Mouse (Mus musculus) Patski (cell line): ENCODE data around the gene Slco4a1. TPM values are rescaled to one million over a fixed set of nuclear protein-coding genes. Genes with fewer than 3 reads are reported as not detected.

Experiments used
- ATAC-seq: fragments of 100-300 bp; one replicate; pipeline ENCODE4 v1.8.0; 2021
- CTCF ChIA-PET: fragments of 350-600 bp; sonication (Branson Sonifier 250); formaldehyde crosslinking; loops from one replicate; lab custom pipeline; 2022; ENCODE audit warnings: inconsistent platforms; lab: Charles Lee
- POLR2A ChIA-PET: fragments of 350-600 bp; sonication (Branson Sonifier 250); formaldehyde crosslinking; loops from one replicate; lab custom pipeline; 2022; ENCODE audit warnings: antibody characterized with exemption, inconsistent platforms; lab: Charles Lee
- DNase-seq: peaks from one replicate; pipeline ENCODE4 v3.0.0-alpha.2; 2011; ENCODE audit warnings: low read depth, low spot score
- H3K27me3 ChIP-seq: fragments of 371-371 bp; one replicate; pipeline ENCODE4 v1.5.1; 2021
- CTCF ChIP-seq: fragments of 100-300 bp; IDR thresholded peaks from one replicate; pipeline ENCODE4 v1.5.1; 2021
- in situ Hi-C: fragments of 300-500 bp; cut with MboI; formaldehyde crosslinking; loops from 3 replicates; pipeline ENCODE4 v1.11.1; 2018; ENCODE audit warnings: low pct_unique_long_range_greater_than_20kb, mixed read lengths
- polyA plus RNA-seq: library from polyadenylated mRNA; unstranded; gene quantifications from one replicate; pipeline ENCODE4 v1.2.3, GENCODE M21; 2021

Gene Slco4a1
- polyA plus RNA-seq, 1 experiment from 2014 or later = 89.8 TPM

DNA sequence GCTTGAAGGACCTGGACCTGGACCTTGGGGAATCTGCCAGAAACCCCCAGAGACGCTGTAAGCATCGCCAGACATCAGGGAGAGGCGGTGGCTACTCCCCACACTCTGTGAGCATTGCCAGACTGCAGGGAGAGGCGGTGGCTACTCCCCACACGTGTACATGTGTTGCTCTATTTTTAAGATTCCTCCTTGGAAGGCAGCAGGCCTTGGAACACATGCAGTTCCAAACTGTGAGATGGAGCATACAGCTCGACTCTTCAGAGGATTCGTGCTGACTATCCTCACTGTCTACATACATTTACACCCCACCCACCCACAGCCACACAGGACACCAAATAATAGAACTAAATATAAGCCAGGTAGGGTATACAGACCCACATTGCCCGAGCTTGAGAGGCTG, 39.9 kb downstream of the Slco4a1 start:
- ChIA-PET CTCF (interaction anchor here (1.2 kb wide), 1 partner anchor 24 kb away, joined by 4 read pairs; no protein-coding TSS in a partner anchor), POLR2A (no interaction called here)
- DNase-seq (no peak), ATAC-seq (no peak)
- in situ Hi-C loops = loop anchor here (10.0 kb wide), 1 partner anchor 269 kb away; no protein-coding TSS in a partner anchor
- TF ChIP-seq CTCF = no peak
- peaks cover 45% of the 10 kb centered on the region for H3K27me3 ChIP-seq

DNA sequence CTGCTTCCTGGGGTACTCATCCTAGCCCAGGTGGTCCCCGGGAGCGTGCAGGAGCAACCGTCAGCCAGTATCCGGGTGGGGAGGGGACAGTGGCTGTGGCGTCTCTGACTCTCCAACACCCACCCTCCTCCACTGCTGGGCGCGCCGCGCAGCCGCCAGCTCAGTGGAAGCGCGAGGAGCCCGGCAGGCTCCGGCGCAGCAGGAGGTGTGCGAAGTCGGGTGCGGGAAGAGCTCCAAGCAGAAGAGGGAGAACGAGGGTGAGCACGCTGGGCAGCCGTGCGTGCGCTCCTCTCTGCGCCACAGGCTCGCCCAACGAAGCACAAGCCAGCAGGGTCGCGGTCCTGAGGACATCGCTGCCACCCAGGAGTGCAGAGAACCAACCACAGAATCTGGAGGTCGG, 43.7 kb downstream of the Slco4a1 start, which contains the start of gene Ntsr1:
Gene Ntsr1, plus strand, starts transcription at position 236 of the 400 bp plus-strand sequence.
- in situ Hi-C loops = loop anchor here (10.0 kb wide), 1 partner anchor 265 kb away; no protein-coding TSS in a partner anchor
- DNase-seq = no peak
- peaks cover 39% of the 10 kb centered on the region for H3K27me3 ChIP-seq
- no peak for ATAC-seq
- no peak for TF ChIP-seq CTCF
- POLR2A ChIA-PET = interaction anchor here (0.9 kb wide), 1 partner anchor 10 kb away, joined by 3 read pairs; no protein-coding TSS in a partner anchor
- CTCF ChIA-PET = no interaction called here

DNA sequence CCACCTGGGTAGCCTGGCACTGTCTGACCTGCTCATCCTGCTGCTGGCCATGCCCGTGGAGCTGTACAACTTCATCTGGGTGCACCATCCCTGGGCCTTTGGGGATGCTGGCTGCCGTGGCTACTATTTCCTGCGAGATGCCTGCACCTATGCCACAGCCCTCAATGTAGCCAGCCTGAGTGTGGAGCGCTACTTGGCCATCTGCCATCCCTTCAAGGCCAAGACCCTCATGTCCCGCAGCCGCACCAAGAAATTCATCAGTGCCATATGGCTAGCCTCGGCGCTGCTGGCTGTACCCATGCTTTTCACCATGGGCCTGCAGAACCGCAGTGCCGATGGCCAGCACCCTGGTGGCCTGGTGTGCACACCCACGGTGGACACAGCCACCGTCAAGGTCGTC, 44.7 kb downstream of the Slco4a1 start:
- ChIA-PET CTCF (no interaction called here), POLR2A (no interaction called here)
- no peak for ATAC-seq
- DNase-seq = no peak
- in situ Hi-C loops = no loop called here
- H3K27me3 ChIP-seq = peaks cover 39% of the 10 kb centered on the region
- TF ChIP-seq CTCF = no peak

DNA sequence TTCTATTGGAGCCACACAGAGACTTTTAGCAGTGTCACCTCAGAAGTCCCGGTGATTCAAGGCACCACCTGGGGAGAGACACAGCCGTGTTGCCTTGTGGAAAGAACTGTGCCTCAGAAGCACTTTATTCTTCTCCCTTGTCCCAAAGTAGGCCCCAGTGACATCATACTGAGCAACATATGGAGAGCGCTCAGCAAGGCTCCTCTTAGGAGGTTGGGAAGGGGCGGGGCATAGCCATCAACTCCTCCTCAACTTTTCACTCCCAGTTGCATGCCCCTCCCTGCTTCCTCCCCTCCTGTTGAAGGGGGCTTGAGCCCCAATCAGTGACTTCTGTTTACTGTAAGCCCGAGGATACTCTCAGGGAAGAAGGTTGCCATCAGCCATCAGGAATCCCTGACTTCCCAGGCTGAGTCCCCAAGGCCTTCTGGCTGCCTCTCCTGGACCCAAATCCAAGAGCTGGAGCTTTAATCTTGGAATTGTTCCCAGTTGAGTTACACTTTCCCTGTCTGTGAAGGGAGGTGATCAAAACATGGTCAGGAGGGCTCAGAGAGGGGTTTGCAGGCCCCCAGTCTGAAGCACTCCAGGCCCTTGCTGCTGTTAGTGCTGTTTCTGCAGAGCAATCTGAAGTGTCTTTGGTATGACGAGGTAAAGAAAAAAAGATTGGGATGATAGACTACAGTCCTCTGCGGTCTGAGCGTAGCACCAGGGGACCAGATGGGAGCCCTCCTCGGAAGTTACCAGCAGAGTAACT, 45.3 kb downstream of the Slco4a1 start:
- TF ChIP-seq CTCF = no peak
- in situ Hi-C loops = no loop called here
- DNase-seq = no peak
- peaks cover 46% of the 10 kb centered on the region for H3K27me3 ChIP-seq
- no peak for ATAC-seq
- CTCF ChIA-PET = no interaction called here
- POLR2A ChIA-PET = no interaction called here

DNA sequence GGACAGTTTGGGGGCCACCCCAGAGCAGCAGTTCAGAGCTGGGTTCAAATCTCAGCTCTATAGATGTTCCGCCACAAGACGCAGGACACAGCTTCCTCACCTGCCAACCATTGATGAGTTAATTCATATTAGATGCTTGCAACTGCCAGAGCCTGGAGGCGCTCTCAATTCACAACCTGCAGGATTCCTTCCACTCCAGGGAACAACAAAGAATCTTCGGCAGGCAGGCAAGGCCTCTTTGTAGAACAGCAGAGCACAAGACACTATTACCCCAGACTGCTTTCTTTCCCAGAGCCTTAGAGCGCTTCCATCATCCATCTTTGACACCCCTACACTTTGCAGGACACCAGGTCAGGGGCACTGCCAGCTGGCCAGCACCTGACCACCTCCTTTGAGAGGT, 50.2 kb downstream of the Slco4a1 start:
- H3K27me3 ChIP-seq = peaks cover 27% of the 10 kb centered on the region
- in situ Hi-C loops = no loop called here
- TF ChIP-seq CTCF = no peak
- POLR2A ChIA-PET = no interaction called here
- CTCF ChIA-PET = no interaction called here
- ATAC-seq (no peak), DNase-seq (no peak)

DNA sequence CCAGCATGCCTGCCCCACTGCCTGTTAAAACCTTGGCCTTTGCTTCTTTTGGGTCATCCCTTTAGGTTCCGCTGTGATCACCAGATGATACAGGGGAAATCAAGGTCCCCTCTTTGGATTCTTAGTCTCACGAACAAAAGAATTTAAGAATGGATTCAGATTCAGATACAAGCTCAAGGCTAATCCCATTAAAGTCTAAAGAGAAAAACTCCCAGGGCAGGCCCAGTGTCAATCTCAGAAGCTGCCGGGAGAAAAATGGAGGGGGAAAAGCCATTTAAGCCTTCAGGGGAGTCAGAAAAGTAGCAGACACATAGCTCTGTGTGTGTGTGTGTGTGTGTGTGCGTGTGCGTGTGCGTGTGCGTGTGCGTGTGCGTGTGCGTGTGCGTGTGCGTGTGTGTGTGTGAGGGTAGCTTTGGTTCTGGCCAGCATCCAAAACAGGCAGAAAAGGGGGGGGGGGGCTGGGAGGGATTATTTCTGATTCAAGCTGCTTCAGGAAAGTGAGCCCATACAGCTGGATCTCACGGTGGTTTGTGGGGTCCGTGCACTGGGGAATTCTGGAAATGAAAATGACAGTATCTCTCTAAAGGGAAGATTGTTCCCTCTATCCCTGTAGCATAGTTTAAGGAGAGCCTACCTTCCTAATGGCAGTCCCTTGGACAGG, 52.5 kb downstream of the Slco4a1 start:
- TF ChIP-seq CTCF = no peak
- POLR2A ChIA-PET = no interaction called here
- in situ Hi-C loops = no loop called here
- no peak for ATAC-seq
- CTCF ChIA-PET = no interaction called here
- DNase-seq = no peak
- peaks cover 30% of the 10 kb centered on the region for H3K27me3 ChIP-seq

DNA sequence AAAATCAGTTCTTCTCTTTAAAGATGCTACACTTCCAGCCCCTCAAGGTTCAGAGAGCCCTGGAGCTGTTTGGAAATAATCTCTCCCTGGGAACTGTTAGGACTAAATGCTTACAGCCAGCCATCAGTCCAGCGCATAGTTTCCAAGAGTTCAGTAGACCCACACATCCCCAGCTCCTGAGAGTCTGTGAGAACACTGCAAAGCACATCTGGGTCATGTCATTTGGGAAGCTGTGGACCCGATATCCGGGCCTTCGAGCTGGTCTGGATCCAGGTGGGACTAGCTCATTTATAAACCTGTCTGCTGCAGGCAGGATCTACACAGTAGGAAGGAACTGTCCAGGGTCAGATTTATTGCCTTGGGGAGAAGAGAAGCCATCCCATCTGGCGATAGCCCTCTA, 54.8 kb downstream of the Slco4a1 start:
- ChIA-PET POLR2A (no interaction called here), CTCF (interaction anchor here (0.8 to 1.3 kb wide), 3 partner anchors 8 to 235 kb away, joined by 3 read pairs; no protein-coding TSS in a partner anchor)
- no peak for DNase-seq
- ATAC-seq = no peak
- in situ Hi-C loops = no loop called here
- H3K27me3 ChIP-seq = peaks cover 23% of the 10 kb centered on the region
- no peak for TF ChIP-seq CTCF

DNA sequence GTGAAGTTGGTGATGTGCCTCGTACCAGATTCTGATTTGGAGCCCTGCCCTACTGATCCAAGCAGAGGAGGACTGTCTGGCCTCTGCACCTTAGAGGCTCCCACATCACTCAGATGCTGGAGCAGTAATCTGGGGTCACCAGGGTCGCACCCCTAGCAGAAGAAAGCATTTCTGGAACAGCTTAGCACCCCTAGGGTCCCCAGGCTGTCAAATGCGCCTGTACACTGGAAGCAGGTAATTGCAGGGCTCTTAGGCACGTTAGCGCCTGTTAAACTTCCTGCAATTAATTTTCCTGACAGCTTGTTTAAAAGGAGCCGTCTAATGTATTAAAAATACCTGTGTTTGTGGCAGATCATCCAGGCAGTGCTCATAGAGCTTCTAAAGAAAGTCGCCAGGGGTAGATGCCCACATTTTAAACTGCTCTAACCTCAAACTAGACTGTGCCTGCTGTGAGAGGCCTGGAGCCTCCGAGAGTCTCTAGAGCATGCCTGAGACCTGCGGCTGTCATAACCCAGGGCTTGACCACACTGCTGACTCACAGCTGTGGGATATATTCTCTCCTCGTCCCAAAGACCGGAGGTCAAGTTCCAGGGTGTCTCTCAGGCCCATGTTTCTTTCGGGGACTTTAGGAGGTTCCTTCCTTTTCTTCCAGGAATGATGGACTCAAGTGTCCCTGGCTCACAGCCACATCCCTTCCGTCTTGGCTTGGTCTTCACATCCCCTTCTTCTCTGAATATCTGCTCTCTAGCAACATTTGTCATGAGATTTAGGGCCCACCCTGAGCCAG, 56.0 kb downstream of the Slco4a1 start:
- DNase-seq (no peak), ATAC-seq (no peak)
- in situ Hi-C loops = no loop called here
- ChIA-PET POLR2A (no interaction called here), CTCF (interaction anchor here (1.0 to 1.3 kb wide), 2 partner anchors 9 to 10 kb away, joined by 3 read pairs; no protein-coding TSS in a partner anchor)
- peaks cover 22% of the 10 kb centered on the region for H3K27me3 ChIP-seq
- TF ChIP-seq CTCF = no peak

DNA sequence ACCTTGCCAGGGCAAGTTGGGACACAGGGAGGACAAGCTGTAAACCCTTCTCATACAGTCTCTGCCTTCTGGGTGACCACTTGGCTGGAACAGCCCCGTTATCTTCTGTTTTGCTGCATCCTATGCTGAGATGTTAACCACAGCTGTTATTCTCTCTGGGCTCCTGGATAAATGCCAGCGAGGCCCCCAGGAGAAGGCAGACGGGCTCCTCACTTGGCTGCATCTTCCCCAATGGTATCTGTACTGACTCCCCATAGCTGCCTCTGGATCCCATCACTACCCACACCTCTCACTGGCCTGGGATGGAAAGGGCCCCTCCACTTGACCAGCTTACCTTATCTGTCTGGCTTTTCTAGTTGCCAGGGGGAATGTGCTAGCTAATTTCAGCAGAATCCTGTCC, 57.0 kb downstream of the Slco4a1 start:
- DNase-seq = no peak
- no peak for TF ChIP-seq CTCF
- POLR2A ChIA-PET = no interaction called here
- in situ Hi-C loops = no loop called here
- peaks cover 25% of the 10 kb centered on the region for H3K27me3 ChIP-seq
- no peak for ATAC-seq
- CTCF ChIA-PET = interaction anchor here (1.0 kb wide), 1 partner anchor 11 kb away, joined by 3 read pairs; no protein-coding TSS in a partner anchor

DNA sequence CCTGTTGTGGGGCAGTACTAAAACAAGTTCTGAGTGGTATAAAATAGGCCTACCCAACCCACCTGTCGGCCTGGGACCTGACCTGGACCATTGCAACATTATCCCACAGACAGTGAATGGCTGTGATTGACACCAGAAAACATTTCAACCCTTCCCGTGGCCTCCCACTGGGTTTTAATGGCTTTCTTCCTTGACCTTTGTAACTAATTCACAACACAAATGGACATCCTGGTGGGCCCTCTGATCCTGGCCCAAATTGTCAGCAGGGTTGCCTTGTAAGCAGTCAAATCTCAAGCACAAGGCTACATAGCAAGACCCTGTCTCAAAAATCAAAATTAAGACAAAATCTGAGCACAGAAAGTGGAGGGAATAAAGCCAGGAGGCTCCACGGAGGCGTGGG, 57.8 kb downstream of the Slco4a1 start:
- TF ChIP-seq CTCF = no peak
- CTCF ChIA-PET = no interaction called here
- in situ Hi-C loops = no loop called here
- DNase-seq (no peak), ATAC-seq (no peak)
- peaks cover 23% of the 10 kb centered on the region for H3K27me3 ChIP-seq
- POLR2A ChIA-PET = no interaction called here
